Mouse (Mus musculus) ES-E14 (cell line): ENCODE results near the gene Dnase2a.

Experiments
- CHD2 ChIP-seq: IDR thresholded peaks from 2 replicates; pipeline ENCODE4 v1.6.1; 2014; ENCODE audit warnings: mild to moderate bottlenecking, low read depth, low read length, inconsistent platforms
- HCFC1 ChIP-seq: IDR thresholded peaks from 2 replicates; pipeline ENCODE4 v1.6.1; 2012; ENCODE audit warnings: low read length, inconsistent platforms, borderline replicate concordance; ENCODE audit not compliant: insufficient read depth
- ZNF384 ChIP-seq: IDR thresholded peaks from 2 replicates; pipeline ENCODE4 v1.6.1; 2012; ENCODE audit warnings: low read depth, low read length, inconsistent platforms

- TF ChIP-seq CHD2 (no peak), ZNF384 (no peak), HCFC1 (no peak)
Measured at GRCm38 (mm10) chr8:84928456-84929306, 20.3 kb downstream of the Dnase2a start.
